ENCODE assay signal across 7 mouse cellular contexts in the genomic region with DNA sequence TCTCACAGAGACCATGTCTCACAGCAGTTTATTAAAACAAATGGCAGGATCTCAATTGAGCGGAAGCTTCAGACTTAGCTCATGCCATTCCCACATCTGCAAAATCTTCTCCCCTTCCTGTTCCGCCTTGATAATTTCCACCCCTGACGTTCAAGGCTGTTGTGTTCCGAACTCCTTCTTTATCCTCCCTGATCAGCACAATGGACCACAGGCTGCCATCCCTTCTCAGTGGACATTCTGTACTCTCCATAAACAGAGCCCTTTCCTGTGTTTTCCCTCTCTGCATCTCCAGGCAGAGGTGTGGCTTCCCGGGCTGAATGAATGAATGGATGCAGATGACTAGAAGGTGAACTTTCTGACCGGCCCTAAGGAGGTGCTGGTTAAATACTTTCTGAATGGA. TPM values are rescaled to one million over a fixed set of nuclear protein-coding genes. Genes with fewer than 3 reads are reported as not detected.
A peak's percentile ranks its signal among the peaks of the same experiment; 100 is the strongest.
DNase-seq lines count a peak whose midpoint lies in the region; ATAC-seq and TF ChIP-seq lines count a peak whose summit lies in the region.

No protein-coding gene starts in this region.

- H3K9ac ChIP-seq in embryonic facial prominence, embryonic 13.5 days, result peak overlapping the region; percentile 57
- H3K9ac ChIP-seq in forebrain, postnatal 0 days, result no peak overlapping the region
- H3K9ac ChIP-seq in limb, embryonic 11.5 days (ENCODE audit: low read length), result no peak overlapping the region
- H3K9ac ChIP-seq in midbrain, embryonic 13.5 days (replicated peaks), result no peak overlapping the region

- H3K4me1 ChIP-seq in embryonic facial prominence, embryonic 13.5 days, result peaks cover 38% of the 10 kb centered on the region
- peaks cover 15% of the 10 kb centered on the region for H3K4me1 ChIP-seq in forebrain, postnatal 0 days (ENCODE audit: insufficient read depth)
- peaks cover 5% of the 10 kb centered on the region; the same call in 1 of the 2 replicates for H3K4me1 ChIP-seq in limb, embryonic 11.5 days (ENCODE audit: control insufficient read depth, insufficient read depth, low read length)
- H3K4me1 ChIP-seq in midbrain, embryonic 13.5 days (replicated peaks), result peaks cover 29% of the 10 kb centered on the region

- WGBS in embryonic facial prominence, embryonic 13.5 days, result 34% methylated on average over 6 of the region's 6 CpGs
- 36% methylated on average over 6 of the region's 6 CpGs for WGBS in forebrain, postnatal 0 days
- WGBS in limb, embryonic 11.5 days, result 71% methylated on average over 6 of the region's 6 CpGs
- WGBS in midbrain, embryonic 13.5 days, result 49% methylated on average over 6 of the region's 6 CpGs

- H3K27me3 ChIP-seq in embryonic facial prominence, embryonic 13.5 days, result no peaks in the 10 kb centered on the region
- H3K27me3 ChIP-seq in forebrain, postnatal 0 days (ENCODE audit: insufficient read depth, low read length), result no peaks in the 10 kb centered on the region
- H3K27me3 ChIP-seq in limb, embryonic 11.5 days (ENCODE audit: control insufficient read depth, insufficient read depth, low read length), result no peaks in the 10 kb centered on the region
- H3K27me3 ChIP-seq in midbrain, embryonic 13.5 days, result no peaks in the 10 kb centered on the region

- no peak for DNase-seq in forebrain, postnatal 0 days
- no peak for DNase-seq in limb, embryonic 11.5 days (ENCODE audit: low spot score)
- no peak for DNase-seq in layer of hippocampus, postnatal 36 days
- no peak for DNase-seq in retina, postnatal 1 day
- DNase-seq in cerebellum, postnatal 36 days, result no peak

- no peaks in the 10 kb centered on the region for H3K9me3 ChIP-seq in embryonic facial prominence, embryonic 13.5 days
- H3K9me3 ChIP-seq in forebrain, postnatal 0 days (ENCODE audit: low read length), result no peaks in the 10 kb centered on the region
- H3K9me3 ChIP-seq in limb, embryonic 11.5 days (ENCODE audit: control insufficient read depth, low read length), result no peaks in the 10 kb centered on the region
- H3K9me3 ChIP-seq in midbrain, embryonic 13.5 days, result no peaks in the 10 kb centered on the region

- H3K27ac ChIP-seq in embryonic facial prominence, embryonic 13.5 days, result no peak overlapping the region
- no peak overlapping the region for H3K27ac ChIP-seq in forebrain, postnatal 0 days (ENCODE audit: low read depth, low read length)
- H3K27ac ChIP-seq in limb, embryonic 11.5 days (replicated peaks; ENCODE audit: low read depth, low read length), result no peak overlapping the region
- H3K27ac ChIP-seq in midbrain, embryonic 13.5 days, result no peak overlapping the region

- peak overlapping the region; percentile 36 for H3K4me3 ChIP-seq in embryonic facial prominence, embryonic 13.5 days
- no peak overlapping the region for H3K4me3 ChIP-seq in forebrain, postnatal 0 days (ENCODE audit: low read depth, low read length)
- no peak overlapping the region for H3K4me3 ChIP-seq in limb, embryonic 11.5 days (ENCODE audit: low read depth, low read length)
- H3K4me3 ChIP-seq in midbrain, embryonic 13.5 days (replicated peaks), result no peak overlapping the region

- H3K4me2 ChIP-seq in embryonic facial prominence, embryonic 13.5 days, result peak overlapping the region; percentile 71
- 0 out of 2 replicates have a peak overlapping the region, but pooled peaks have one; percentile 3 for H3K4me2 ChIP-seq in forebrain, postnatal 0 days (ENCODE audit: low read depth)
- peak overlapping the region; percentile 8; the same call in 1 of the 2 replicates for H3K4me2 ChIP-seq in limb, embryonic 11.5 days (ENCODE audit: low read depth, severe bottlenecking)
- peak overlapping the region; percentile 38 for H3K4me2 ChIP-seq in midbrain, embryonic 13.5 days (replicated peaks)

- no peaks in the 10 kb centered on the region for H3K36me3 ChIP-seq in embryonic facial prominence, embryonic 13.5 days
- no peaks in the 10 kb centered on the region for H3K36me3 ChIP-seq in forebrain, postnatal 0 days (ENCODE audit: insufficient read depth)
- H3K36me3 ChIP-seq in limb, embryonic 11.5 days (ENCODE audit: control insufficient read depth, insufficient read depth, low read length), result no peaks in the 10 kb centered on the region
- H3K36me3 ChIP-seq in midbrain, embryonic 13.5 days, result no peaks in the 10 kb centered on the region

- TF ChIP-seq CTCF in forebrain, postnatal 0 days (IDR thresholded peaks at IDR 0.05; ENCODE audit: low read depth), result no peak

- no peak for ATAC-seq in embryonic facial prominence, embryonic 13.5 days (ENCODE audit: insufficient number of reproducible peaks, insufficient read depth, low FRiP score, low TSS enrichment, low read depth)
- ATAC-seq in forebrain, postnatal 0 days, result no peak
- ATAC-seq in limb, embryonic 11.5 days (ENCODE audit: insufficient number of reproducible peaks, low FRiP score, low TSS enrichment, low read depth), result no peak
- no peak for ATAC-seq in midbrain, embryonic 13.5 days

RNA-seq across cellular contexts. Expression of a gene that starts 3.1 kb away (rescaled TPM):
- polyA plus RNA-seq in embryonic facial prominence, embryonic 13.5 days (2015; fragmentation: Nextera tagmentation; extraction: Ambion mirVana), result 12.0 and 12.5 TPM in 2 replicates
- 14.8 and 19.3 TPM in 2 replicates for total RNA-seq in forebrain, postnatal 0 days (2014; rRNA removed)
- polyA plus RNA-seq in forebrain, postnatal 0 days (2015; fragmentation: Nextera tagmentation; extraction: Ambion mirVana), result 4.5 and 4.7 TPM in 2 replicates
- 26.5 and 28.8 TPM in 2 replicates for polyA plus RNA-seq in limb, embryonic 11.5 days (2014; fragmentation: Nextera tagmentation; extraction: Ambion mirVana)
- polyA plus RNA-seq in midbrain, embryonic 13.5 days (2015; fragmentation: Nextera tagmentation; extraction: Ambion mirVana), result 11.8 and 12.2 TPM in 2 replicates
- total RNA-seq in layer of hippocampus, postnatal 36 days (2021), result 10 to 100 TPM; 13.0 to 14.0 TPM

RNA-seq across cellular contexts. Expression of a gene that starts 5.3 kb away (rescaled TPM):
- polyA plus RNA-seq in embryonic facial prominence, embryonic 13.5 days (2015; fragmentation: Nextera tagmentation; extraction: Ambion mirVana), result 37.9 and 41.4 TPM in 2 replicates
- 5.2 and 9.6 TPM in 2 replicates for total RNA-seq in forebrain, postnatal 0 days (2014; rRNA removed)
- polyA plus RNA-seq in forebrain, postnatal 0 days (2015; fragmentation: Nextera tagmentation; extraction: Ambion mirVana), result 4.1 and 4.5 TPM in 2 replicates
- polyA plus RNA-seq in limb, embryonic 11.5 days (2014; fragmentation: Nextera tagmentation; extraction: Ambion mirVana), result 19.2 and 20.4 TPM in 2 replicates
- 7.9 and 8.2 TPM in 2 replicates for polyA plus RNA-seq in midbrain, embryonic 13.5 days (2015; fragmentation: Nextera tagmentation; extraction: Ambion mirVana)
- 10 to 100 TPM; 14.5 to 14.8 TPM for total RNA-seq in layer of hippocampus, postnatal 36 days (2021)

RNA-seq across cellular contexts. Expression of a gene that starts 25.5 kb away (rescaled TPM):
- 7.3 and 11.0 TPM in 2 replicates for polyA plus RNA-seq in embryonic facial prominence, embryonic 13.5 days (2015; fragmentation: Nextera tagmentation; extraction: Ambion mirVana)
- total RNA-seq in forebrain, postnatal 0 days (2014; rRNA removed), result 189 and 195 TPM in 2 replicates
- polyA plus RNA-seq in forebrain, postnatal 0 days (2015; fragmentation: Nextera tagmentation; extraction: Ambion mirVana), result 95.5 and 122 TPM in 2 replicates
- polyA plus RNA-seq in limb, embryonic 11.5 days (2014; fragmentation: Nextera tagmentation; extraction: Ambion mirVana), result 8.5 and 9.1 TPM in 2 replicates
- polyA plus RNA-seq in midbrain, embryonic 13.5 days (2015; fragmentation: Nextera tagmentation; extraction: Ambion mirVana), result 91.2 and 96.6 TPM in 2 replicates
- total RNA-seq in layer of hippocampus, postnatal 36 days (2021), result 10 to 100 TPM; 94.4 to 96.4 TPM

Comparison
In these comparisons a context has a peak if more than half of its experiments do, and no peak if none do; other contexts are left out.
1. H3K4me2 ChIP-seq: peak in every context shown above with its lines; median percentile 71 in embryonic facial prominence, embryonic 13.5 days; 38 in midbrain, embryonic 13.5 days; 8 in limb, embryonic 11.5 days; 3 in forebrain, postnatal 0 days.